ENCODE assay signal across 7 mouse cellular contexts in genomic region chr16:38131756-38132155, GRCm38 (mm10). TPM values are rescaled to one million over a fixed set of nuclear protein-coding genes. Genes with fewer than 3 reads are reported as not detected.
DNase-seq lines count a peak whose midpoint lies in the region; ATAC-seq and TF ChIP-seq lines count a peak whose summit lies in the region.

No protein-coding gene starts in this region.

- no peak for TF ChIP-seq CTCF in thymus, adult 2 months (IDR thresholded peaks at IDR 0.05; ENCODE audit: borderline replicate concordance, control insufficient read depth, extremely low read depth, insufficient read depth, low read length, poor library complexity)

- peak overlapping the region; percentile 39 for H3K27ac ChIP-seq in neural tube, embryonic 13.5 days (replicated peaks)
- no peak overlapping the region for H3K27ac ChIP-seq in embryonic facial prominence, embryonic 11.5 days (replicated peaks; ENCODE audit: low read depth, low read length)
- peak overlapping the region; percentile 87 for H3K27ac ChIP-seq in thymus, adult 2 months (ENCODE audit: control insufficient read depth, insufficient read depth, low read length)

- peaks cover 73% of the 10 kb centered on the region for H3K4me1 ChIP-seq in neural tube, embryonic 13.5 days (replicated peaks)
- H3K4me1 ChIP-seq in embryonic facial prominence, embryonic 11.5 days (ENCODE audit: control insufficient read depth, insufficient read depth, low read length) = no peaks in the 10 kb centered on the region
- peaks cover 25% of the 10 kb centered on the region for H3K4me1 ChIP-seq in thymus, adult 2 months (replicated peaks; ENCODE audit: control insufficient read depth, insufficient read depth, low read length)

- no peaks in the 10 kb centered on the region for H3K36me3 ChIP-seq in neural tube, embryonic 13.5 days
- H3K36me3 ChIP-seq in embryonic facial prominence, embryonic 11.5 days (replicated peaks; ENCODE audit: control insufficient read depth, insufficient read depth, low read depth, low read length) = no peaks in the 10 kb centered on the region
- no peaks in the 10 kb centered on the region for H3K36me3 ChIP-seq in thymus, adult 2 months (ENCODE audit: control insufficient read depth, insufficient read depth, low read length)

- H3K27me3 ChIP-seq in neural tube, embryonic 13.5 days = no peaks in the 10 kb centered on the region
- no peaks in the 10 kb centered on the region for H3K27me3 ChIP-seq in embryonic facial prominence, embryonic 11.5 days (ENCODE audit: control insufficient read depth, insufficient read depth, low read length)
- H3K27me3 ChIP-seq in thymus, adult 2 months (ENCODE audit: control insufficient read depth, insufficient read depth, low read length) = no peaks in the 10 kb centered on the region

- no peaks in the 10 kb centered on the region for H3K9me3 ChIP-seq in neural tube, embryonic 13.5 days
- H3K9me3 ChIP-seq in embryonic facial prominence, embryonic 11.5 days (replicated peaks; ENCODE audit: control insufficient read depth, low read length) = no peaks in the 10 kb centered on the region

- peak; percentile 41; the same call in 1 of the 2 replicates for TF ChIP-seq POLR2A in thymus, adult 2 months (IDR thresholded peaks at IDR 0.05; ENCODE audit: control insufficient read depth, extremely low read depth, insufficient read depth, low read length, poor library complexity)

- 0 out of 2 replicates have a peak overlapping the region, but pooled peaks have one; percentile 9 for H3K4me2 ChIP-seq in neural tube, embryonic 13.5 days
- no peak overlapping the region for H3K4me2 ChIP-seq in embryonic facial prominence, embryonic 11.5 days (ENCODE audit: low read depth, low read length)

- no peak for ATAC-seq in neural tube, embryonic 13.5 days (ENCODE audit: low read depth)
- ATAC-seq in embryonic facial prominence, embryonic 11.5 days (replicated peaks; ENCODE audit: insufficient number of reproducible peaks, low FRiP score, low TSS enrichment, low read depth) = no peak
- peak; percentile 79 for ATAC-seq in inflammation-experienced regulatory T-cells, adult 6 months

- no peak overlapping the region for H3K4me3 ChIP-seq in neural tube, embryonic 13.5 days
- H3K4me3 ChIP-seq in embryonic facial prominence, embryonic 11.5 days (ENCODE audit: low read depth, low read length) = no peak overlapping the region
- H3K4me3 ChIP-seq in thymus, adult 2 months (ENCODE audit: control insufficient read depth, insufficient read depth, low read length) = peak overlapping the region; percentile 46

- 0 out of 2 replicates have a peak overlapping the region, but pooled peaks have one; percentile 31 for H3K9ac ChIP-seq in neural tube, embryonic 13.5 days
- H3K9ac ChIP-seq in embryonic facial prominence, embryonic 11.5 days (replicated peaks; ENCODE audit: low read length) = no peak overlapping the region

- DNase-seq in neural tube, embryonic 10.5 days (ENCODE audit: extremely low spot score, low spot score) = no peak
- peak; percentile 15 for DNase-seq in embryonic facial prominence, embryonic 11.5 days (ENCODE audit: low spot score)
- DNase-seq in lung, postnatal 14 days = peak; percentile 47
- DNase-seq in thymus, adult 2 months = peak; percentile 57
- DNase-seq in frontal cortex, postnatal 10 days (ENCODE audit: low spot score in 2 of 2) = no peak

- WGBS in neural tube, embryonic 13.5 days = 43% methylated on average over 9 of the region's 9 CpGs
- WGBS in embryonic facial prominence, embryonic 11.5 days = 42% methylated on average over 9 of the region's 9 CpGs
- WGBS in thymus, adult 2 months = 2% methylated on average over 9 of the region's 9 CpGs

RNA-seq across cellular contexts. Expression of gene Gsk3b, which starts 43.0 kb away (rescaled TPM):
- 158 and 167 TPM in 2 replicates for polyA plus RNA-seq in neural tube, embryonic 13.5 days (2015; fragmentation: Nextera tagmentation; extraction: Ambion mirVana)
- polyA plus RNA-seq in embryonic facial prominence, embryonic 11.5 days (2014; fragmentation: Nextera tagmentation; extraction: Ambion mirVana) = 80.3 and 81.9 TPM in 2 replicates
- 10 to 100 TPM; 50.3 to 61.0 (median 56.8) TPM for polyA plus RNA-seq in inflammation-experienced regulatory T-cells, adult 6 months (2017; shearing (Covaris generic))
- 25.1 and 33.1 TPM in 2 replicates for polyA plus RNA-seq in thymus, adult 2 months (2012; rRNA removed)

Comparison
In these comparisons a context has a peak if more than half of its experiments do, and no peak if none do; other contexts are left out.
1. DNase-seq: peak in embryonic facial prominence, embryonic 11.5 days (single experiment), lung, postnatal 14 days (single experiment) and thymus, adult 2 months (single experiment); none in neural tube, embryonic 10.5 days (single experiment) and frontal cortex, postnatal 10 days (0 of 2).